8 mouse cellular contexts compared by ENCODE assay signal in genomic region chr6:145210816-145211338, GRCm38 (mm10). TPM values are rescaled to one million over a fixed set of nuclear protein-coding genes. Genes with fewer than 3 reads are reported as not detected.
DNase-seq lines count a peak whose midpoint lies in the region; ATAC-seq lines count a peak whose summit lies in the region.

Gene Casc1, minus strand, starts transcription at chr6:145211005.
Gene Etfrf1, plus strand, starts transcription at chr6:145211134.

- no peaks in the 10 kb centered on the region for H3K27me3 ChIP-seq in heart, embryonic 13.5 days (replicated peaks)
- H3K27me3 ChIP-seq in liver, embryonic 12.5 days (replicated peaks) = no peaks in the 10 kb centered on the region
- no peaks in the 10 kb centered on the region for H3K27me3 ChIP-seq in stomach, embryonic 15.5 days (replicated peaks)

- no peaks in the 10 kb centered on the region for H3K9me3 ChIP-seq in heart, embryonic 13.5 days
- H3K9me3 ChIP-seq in liver, embryonic 12.5 days (replicated peaks) = no peaks in the 10 kb centered on the region
- no peaks in the 10 kb centered on the region for H3K9me3 ChIP-seq in stomach, embryonic 15.5 days

- peak within 1 kb of the TSS; percentile 95 for H3K9ac ChIP-seq in heart, embryonic 13.5 days
- peak within 1 kb of the TSS; percentile 79 for H3K9ac ChIP-seq in liver, embryonic 12.5 days
- H3K9ac ChIP-seq in stomach, embryonic 15.5 days = peak within 1 kb of the TSS; percentile 73

- ATAC-seq in heart, embryonic 13.5 days (ENCODE audit: extremely low read depth, insufficient number of reproducible peaks, low FRiP score, low TSS enrichment) = peak; percentile 100
- ATAC-seq in liver, embryonic 12.5 days = peak; percentile 100
- ATAC-seq in stomach, embryonic 15.5 days (ENCODE audit: insufficient read depth, low FRiP score, low read depth) = peak; percentile 99

- peaks cover 15% of the 10 kb centered on the region for H3K36me3 ChIP-seq in heart, embryonic 13.5 days
- H3K36me3 ChIP-seq in liver, embryonic 12.5 days = peaks cover 4% of the 10 kb centered on the region
- no peaks in the 10 kb centered on the region for H3K36me3 ChIP-seq in stomach, embryonic 15.5 days

- peak; percentile 99 for DNase-seq in CD4-positive, CD25-positive, alpha-beta regulatory T cell, adult 2 months (ENCODE audit: low read depth, low spot score)
- DNase-seq in fat pad, adult 2 months (ENCODE audit: extremely low read depth, low read depth, low spot score) = peak; percentile 99
- peak; percentile 99 for DNase-seq in kidney, postnatal 10 days
- DNase-seq in natural killer cell, adult 2 months (ENCODE audit: low spot score in 2 of 2) = peak; percentile 99

- peak within 1 kb of the TSS; percentile 86 for H3K4me2 ChIP-seq in heart, embryonic 13.5 days
- peak within 1 kb of the TSS; percentile 93 for H3K4me2 ChIP-seq in liver, embryonic 12.5 days
- peak within 1 kb of the TSS; percentile 76 for H3K4me2 ChIP-seq in stomach, embryonic 15.5 days

- WGBS in heart, embryonic 13.5 days = 0% methylated on average over 36 of the region's 36 CpGs
- WGBS in liver, embryonic 12.5 days (ENCODE audit: insufficient replicate concordance) = 1% methylated on average over 36 of the region's 36 CpGs
- under 1% methylated on average over 36 of the region's 36 CpGs for WGBS in stomach, embryonic 15.5 days

- peaks cover 2% of the 10 kb centered on the region; the same call in 1 of the 2 replicates for H3K4me1 ChIP-seq in brown adipose tissue, adult 24 weeks (ENCODE audit: control insufficient read depth, insufficient read depth, insufficient read length, low read length)
- peaks cover 21% of the 10 kb centered on the region for H3K4me1 ChIP-seq in heart, embryonic 13.5 days
- peaks cover 22% of the 10 kb centered on the region for H3K4me1 ChIP-seq in liver, embryonic 12.5 days
- H3K4me1 ChIP-seq in stomach, embryonic 15.5 days = peaks cover 11% of the 10 kb centered on the region; the same call in 1 of the 2 replicates

- H3K4me3 ChIP-seq in brown adipose tissue, adult 24 weeks (ENCODE audit: insufficient read depth, low read depth, low read length) = peak within 1 kb of the TSS; percentile 72
- H3K4me3 ChIP-seq in heart, embryonic 13.5 days = peak within 1 kb of the TSS; percentile 86
- H3K4me3 ChIP-seq in liver, embryonic 12.5 days = peak within 1 kb of the TSS; percentile 83
- H3K4me3 ChIP-seq in stomach, embryonic 15.5 days (replicated peaks) = peak within 1 kb of the TSS; percentile 72

- H3K27ac ChIP-seq in brown adipose tissue, adult 24 weeks (replicated peaks; ENCODE audit: low read depth, low read length) = peak within 1 kb of the TSS; percentile 97
- peak within 1 kb of the TSS; percentile 99 for H3K27ac ChIP-seq in heart, embryonic 13.5 days (replicated peaks)
- peak within 1 kb of the TSS; percentile 90 for H3K27ac ChIP-seq in liver, embryonic 12.5 days
- peak within 1 kb of the TSS; percentile 96 for H3K27ac ChIP-seq in stomach, embryonic 15.5 days

RNA-seq across cellular contexts. Expression of gene Casc1, which starts in this region (rescaled TPM):
- polyA plus RNA-seq in brown adipose tissue, adult 24 weeks (2012; ENCODE audit: insufficient read depth, insufficient read length, missing spikeins) = not detected in 2 replicates
- polyA plus RNA-seq in heart, embryonic 13.5 days (2015; fragmentation: Nextera tagmentation; extraction: Ambion mirVana) = 0.29 and 0.56 TPM in 2 replicates
- polyA plus RNA-seq in liver, embryonic 12.5 days (2016; fragmentation: Nextera tagmentation; extraction: Ambion mirVana) = 0.13 TPM in 2 replicates
- 0.19 and 0.49 TPM in 2 replicates for polyA plus RNA-seq in stomach, embryonic 15.5 days (2015; fragmentation: Nextera tagmentation; extraction: Ambion mirVana)

RNA-seq across cellular contexts. Expression of gene Etfrf1, which starts in this region (rescaled TPM):
- polyA plus RNA-seq in brown adipose tissue, adult 24 weeks (2012; ENCODE audit: insufficient read depth, insufficient read length, missing spikeins) = 380 and 524 TPM in 2 replicates
- polyA plus RNA-seq in heart, embryonic 13.5 days (2015; fragmentation: Nextera tagmentation; extraction: Ambion mirVana) = 52.7 and 56.0 TPM in 2 replicates
- 16.6 and 16.7 TPM in 2 replicates for polyA plus RNA-seq in liver, embryonic 12.5 days (2016; fragmentation: Nextera tagmentation; extraction: Ambion mirVana)
- polyA plus RNA-seq in stomach, embryonic 15.5 days (2015; fragmentation: Nextera tagmentation; extraction: Ambion mirVana) = 36.1 and 36.6 TPM in 2 replicates

Comparison
In these comparisons a context has a peak if more than half of its experiments do, and no peak if none do; other contexts are left out.
1. Peak in every context shown above with its lines: DNase-seq, ATAC-seq, H3K4me3 ChIP-seq and H3K27ac ChIP-seq.